Mouse (Mus musculus) olfactory bulb, adult 2 months (tissue): ENCODE data around the gene Gtf2ird1. TPM values are rescaled to one million over a fixed set of nuclear protein-coding genes. Genes with fewer than 3 reads are reported as not detected.

Experiments
- H3K27ac ChIP-seq: fragments of 200-500 bp; 2 replicates; pipeline ENCODE4 v1.5.1; 2012; ENCODE audit warnings: low read depth, low read length; ENCODE audit not compliant: insufficient read depth
- H3K4me1 ChIP-seq: fragments of 200-500 bp; 2 replicates; pipeline ENCODE4 v1.6.1; 2012; ENCODE audit warnings: low read length; ENCODE audit not compliant: control insufficient read depth, insufficient read depth
- H3K4me3 ChIP-seq: fragments of 200-500 bp; 2 replicates; pipeline ENCODE4 v1.5.1; 2012; ENCODE audit warnings: mild to moderate bottlenecking, low read depth, low read length, moderate library complexity; ENCODE audit not compliant: insufficient read depth
- CTCF ChIP-seq: fragments of 200-500 bp; IDR thresholded peaks from 2 replicates; pipeline ENCODE4 v1.5.1; 2012; ENCODE audit warnings: low read depth, mild to moderate bottlenecking, low read length, moderate library complexity; ENCODE audit not compliant: insufficient read depth
- POLR2A ChIP-seq: fragments of 200-500 bp; IDR thresholded peaks from 2 replicates; pipeline ENCODE4 v1.6.1; 2012; ENCODE audit warnings: mild to moderate bottlenecking, low read depth, low read length, moderate library complexity; ENCODE audit not compliant: insufficient read depth
- WGBS: fragments of 180-500 bp; shearing (Covaris S2); methylation state at CpG from one replicate; pipeline ENCODE4 v1.1.7; 2018; 5-methylcytosine and 5-hydroxymethylcytosine counted together
- polyA plus RNA-seq: library from polyadenylated mRNA; stranded (reverse); fragments of >200 nt; gene quantifications from 2 replicates; pipeline ENCODE4 v1.2.4, GENCODE M21; 2012; ENCODE audit warnings: low replicate concordance; ENCODE audit not compliant: missing spikeins, insufficient read depth, insufficient read length

Gtf2ird1 gene
- polyA plus RNA-seq, 1 experiment, result not detected

GRCm38 (mm10) chr5:134332743-134333142 is 123.8 kb downstream of the Gtf2ird1 start:
- Histone ChIP-seq H3K27ac (no peak overlapping the region), H3K4me3 (no peak overlapping the region), H3K4me1 (no peaks in the 10 kb centered on the region)
- TF ChIP-seq CTCF, result no peak
- TF ChIP-seq POLR2A, result no peak
- WGBS, result 64% methylated on average over 8 of the region's 8 CpGs

- 96% methylated on average over 2 of the region's 2 CpGs for WGBS
- H3K27ac ChIP-seq, result no peak overlapping the region
- no peaks in the 10 kb centered on the region for H3K4me1 ChIP-seq
- no peak overlapping the region for H3K4me3 ChIP-seq
- no peak for TF ChIP-seq POLR2A
Measured at GRCm38 (mm10) chr5:134330082-134330481, 126.4 kb downstream of the Gtf2ird1 start.

- 42% methylated on average over 4 of the region's 4 CpGs for WGBS
- H3K27ac ChIP-seq, result no peak overlapping the region
- TF ChIP-seq CTCF, result no peak
- TF ChIP-seq POLR2A, result no peak
- H3K4me3 ChIP-seq, result no peak overlapping the region
- H3K4me1 ChIP-seq, result no peaks in the 10 kb centered on the region
Measured at GRCm38 (mm10) chr5:134329311-134329710, 127.2 kb downstream of the Gtf2ird1 start.

- Histone ChIP-seq H3K4me3 (no peak overlapping the region), H3K4me1 (no peaks in the 10 kb centered on the region), H3K27ac (no peak overlapping the region)
- 92% methylated on average over 6 of the region's 6 CpGs for WGBS
- TF ChIP-seq POLR2A (no peak), CTCF (no peak)
Measured at GRCm38 (mm10) chr5:134328482-134329001, 128.0 kb downstream of the Gtf2ird1 start.

GRCm38 (mm10) chr5:134325856-134326566 is 130.5 kb downstream of the Gtf2ird1 start:
- 71% methylated on average over 13 of the region's 13 CpGs for WGBS
- no peak for TF ChIP-seq CTCF
- TF ChIP-seq POLR2A, result no peak
- Histone ChIP-seq H3K27ac (no peak overlapping the region), H3K4me1 (no peaks in the 10 kb centered on the region), H3K4me3 (no peak overlapping the region)

GRCm38 (mm10) chr5:134323869-134324268 is 132.6 kb downstream of the Gtf2ird1 start:
- H3K4me3 ChIP-seq, result no peak overlapping the region
- TF ChIP-seq POLR2A, result no peak
- TF ChIP-seq CTCF, result no peak
- H3K4me1 ChIP-seq, result no peaks in the 10 kb centered on the region
- WGBS, result 80% methylated on average over 2 of the region's 2 CpGs
- no peak overlapping the region for H3K27ac ChIP-seq

GRCm38 (mm10) chr5:134323311-134323710 is 133.2 kb downstream of the Gtf2ird1 start:
- H3K27ac ChIP-seq, result no peak overlapping the region
- TF ChIP-seq CTCF (no peak), POLR2A (no peak)
- no peaks in the 10 kb centered on the region for H3K4me1 ChIP-seq
- 92% methylated on average over 13 of the region's 13 CpGs for WGBS
- no peak overlapping the region for H3K4me3 ChIP-seq

- H3K4me3 ChIP-seq, result no peak overlapping the region
- 90% methylated on average over 13 of the region's 13 CpGs for WGBS
- H3K4me1 ChIP-seq, result no peaks in the 10 kb centered on the region
- no peak overlapping the region for H3K27ac ChIP-seq
- TF ChIP-seq CTCF (no peak), POLR2A (no peak)
Measured at GRCm38 (mm10) chr5:134322355-134322754, 134.2 kb downstream of the Gtf2ird1 start.

GRCm38 (mm10) chr5:134321699-134322098 is 134.8 kb downstream of the Gtf2ird1 start:
- H3K27ac ChIP-seq, result no peak overlapping the region
- TF ChIP-seq POLR2A (no peak), CTCF (no peak)
- 82% methylated on average over 7 of the region's 7 CpGs for WGBS
- H3K4me1 ChIP-seq, result no peaks in the 10 kb centered on the region
- H3K4me3 ChIP-seq, result no peak overlapping the region

GRCm38 (mm10) chr5:134318903-134319302 is 137.6 kb downstream of the Gtf2ird1 start:
- no peak overlapping the region for H3K27ac ChIP-seq
- TF ChIP-seq CTCF, result no peak
- no peak for TF ChIP-seq POLR2A
- WGBS, result 89% methylated on average over 6 of the region's 6 CpGs
- H3K4me1 ChIP-seq, result 0 out of 2 replicates have a peak, but pooled peaks cover 3% of the 10 kb centered on the region
- H3K4me3 ChIP-seq, result no peak overlapping the region
